Mouse (Mus musculus) kidney, postnatal 0 days (tissue): ENCODE measurements around the gene Mcu. TPM values are rescaled to one million over a fixed set of nuclear protein-coding genes. Genes with fewer than 3 reads are reported as not detected.

Experiments used
- ATAC-seq: fragments of 200-750 bp; cut with Nextera tagmentation; replicated peaks from 2 replicates; pipeline ENCODE4 v1.8.0; 2017; ENCODE audit warnings: low read depth, moderate number of reproducible peaks, moderate TSS enrichment, moderate library complexity; ENCODE audit not compliant: low FRiP score
- DNase-seq: peaks from one replicate; pipeline ENCODE4 v3.0.0-alpha.2; 2016; ENCODE audit warnings: low spot score
- H3K27ac ChIP-seq: fragments of 300-500 bp; sonication (generic); 2 replicates; pipeline ENCODE4 v1.5.1; 2014; ENCODE audit warnings: mild to moderate bottlenecking
- H3K27me3 ChIP-seq: fragments of 300-500 bp; sonication (generic); 2 replicates; pipeline ENCODE4 v1.6.1; 2014; ENCODE audit warnings: low read length, mixed read lengths; ENCODE audit not compliant: insufficient read depth
- H3K36me3 ChIP-seq: fragments of 300-500 bp; sonication (generic); 2 replicates; pipeline ENCODE4 v1.6.1; 2014; ENCODE audit warnings: low read length, mixed read lengths; ENCODE audit not compliant: insufficient read depth
- H3K4me1 ChIP-seq: fragments of 300-500 bp; sonication (generic); replicated peaks from 2 replicates; pipeline ENCODE4 v1.6.1; 2014; ENCODE audit warnings: antibody characterized with exemption, low read length, mixed read lengths; ENCODE audit not compliant: insufficient read depth
- H3K4me2 ChIP-seq: fragments of 300-500 bp; sonication (generic); 2 replicates; pipeline ENCODE4 v1.6.1; 2014; ENCODE audit warnings: mild to moderate bottlenecking, low read length, moderate library complexity, mixed read lengths
- H3K4me3 ChIP-seq: fragments of 300-500 bp; sonication (generic); replicated peaks from 2 replicates; pipeline ENCODE4 v1.5.1; 2014; ENCODE audit warnings: low read depth, low read length
- H3K9ac ChIP-seq: fragments of 300-500 bp; sonication (generic); 2 replicates; pipeline ENCODE4 v1.6.1; 2014; ENCODE audit warnings: low read depth, low read length
- H3K9me3 ChIP-seq: fragments of 300-500 bp; sonication (generic); replicated peaks from 2 replicates; pipeline ENCODE4 v1.6.1; 2016; ENCODE audit warnings: low read length, inconsistent platforms, mixed read lengths
- CTCF ChIP-seq: IDR thresholded peaks from 2 replicates; pipeline ENCODE4 v1.5.1; 2016; ENCODE audit warnings: antibody characterized with exemption, low read depth, mild to moderate bottlenecking, moderate library complexity
- WGBS: fragments of 180-500 bp; shearing (Covaris S2); extraction: QIAGEN DNeasy Blood & Tissue Kit; methylation state at CpG from one replicate; pipeline ENCODE4 v1.1.7; 2014; 5-methylcytosine and 5-hydroxymethylcytosine counted together
- polyA plus RNA-seq: library from polyadenylated mRNA; unstranded; fragments of >200 nt; fragmentation: Nextera tagmentation; extraction: Ambion mirVana; gene quantifications from 2 replicates; pipeline ENCODE4 v1.2.1, GENCODE M21; 2015

The Mcu gene
- polyA plus RNA-seq, 1 experiment from 2014 or later = 36.5 TPM

- peak overlapping the region; percentile 19; the same call in 1 of the 2 replicates for H3K4me2 ChIP-seq
- 21% methylated on average over 12 of the region's 12 CpGs for WGBS
- no peak overlapping the region for H3K4me3 ChIP-seq
These were observed 38.4 kb downstream of the Mcu start for GRCm38 (mm10) chr10:59577871-59578801.

GRCm38 (mm10) chr10:59576305-59576704 is 40.2 kb downstream of the Mcu start:
- Histone ChIP-seq H3K9ac (no peak overlapping the region), H3K4me3 (no peak overlapping the region), H3K27me3 (no peaks in the 10 kb centered on the region), H3K4me2 (no peak overlapping the region), H3K36me3 (no peaks in the 10 kb centered on the region), H3K4me1 (peaks cover 5% of the 10 kb centered on the region; the same call in 1 of the 2 replicates), H3K9me3 (no peaks in the 10 kb centered on the region; the same call in 1 of the 2 replicates), H3K27ac (no peak overlapping the region)
- TF ChIP-seq CTCF = no peak
- WGBS = 35% methylated on average over 5 of the region's 5 CpGs
- ATAC-seq = no peak
- DNase-seq = peak; percentile 64

More at GRCm38 (mm10) chr10:59577871-59578801, 38.4 kb downstream of the Mcu start:
- no peak for TF ChIP-seq CTCF
- no peaks in the 10 kb centered on the region; the same call in 1 of the 2 replicates for H3K9me3 ChIP-seq
- no peaks in the 10 kb centered on the region for H3K36me3 ChIP-seq
- H3K9ac ChIP-seq = peak overlapping the region; percentile 14; the same call in 1 of the 2 replicates
- ATAC-seq (peak; percentile 71; the same call in 1 of the 2 replicates), DNase-seq (peak; percentile 85)
- H3K27ac ChIP-seq = peak overlapping the region; percentile 67
- peaks cover 5% of the 10 kb centered on the region; the same call in 1 of the 2 replicates for H3K4me1 ChIP-seq
- H3K27me3 ChIP-seq = no peaks in the 10 kb centered on the region

- whole genome bisulfite sequencing = 72% methylated on average over 5 of the region's 5 CpGs
- Histone ChIP-seq H3K27me3 (no peaks in the 10 kb centered on the region), H3K27ac (no peak overlapping the region), H3K4me2 (no peak overlapping the region), H3K9ac (no peak overlapping the region), H3K4me3 (no peak overlapping the region), H3K36me3 (no peaks in the 10 kb centered on the region), H3K4me1 (0 out of 2 replicates have a peak, but pooled peaks cover 7% of the 10 kb centered on the region), H3K9me3 (no peaks in the 10 kb centered on the region; the same call in 1 of the 2 replicates)
- DNase-seq (no peak), ATAC-seq (no peak)
- no peak for TF ChIP-seq CTCF
These were observed 44.5 kb downstream of the Mcu start for GRCm38 (mm10) chr10:59571964-59572363.

- Histone ChIP-seq H3K4me1 (0 out of 2 replicates have a peak, but pooled peaks cover 10% of the 10 kb centered on the region), H3K36me3 (no peaks in the 10 kb centered on the region), H3K27me3 (no peaks in the 10 kb centered on the region), H3K9me3 (no peaks in the 10 kb centered on the region; the same call in 1 of the 2 replicates), H3K4me2 (no peak overlapping the region), H3K9ac (no peak overlapping the region), H3K27ac (no peak overlapping the region), H3K4me3 (no peak overlapping the region)
- TF ChIP-seq CTCF = no peak
- WGBS = 77% methylated on average over 4 of the region's 4 CpGs
- ATAC-seq (no peak), DNase-seq (no peak)
These were observed 45.2 kb downstream of the Mcu start for GRCm38 (mm10) chr10:59571273-59571672.

GRCm38 (mm10) chr10:59570780-59571179 is 45.7 kb downstream of the Mcu start:
- H3K9ac ChIP-seq = no peak overlapping the region
- no peak overlapping the region for H3K27ac ChIP-seq
- peaks cover 10% of the 10 kb centered on the region; the same call in 1 of the 2 replicates for H3K4me1 ChIP-seq
- no peak overlapping the region for H3K4me3 ChIP-seq
- H3K4me2 ChIP-seq = no peak overlapping the region
- no peaks in the 10 kb centered on the region for H3K36me3 ChIP-seq
- WGBS = 54% methylated on average over 2 of the region's 2 CpGs
- DNase-seq = no peak
- ATAC-seq = no peak
- no peaks in the 10 kb centered on the region for H3K27me3 ChIP-seq
- TF ChIP-seq CTCF = no peak
- H3K9me3 ChIP-seq = no peaks in the 10 kb centered on the region; the same call in 1 of the 2 replicates

GRCm38 (mm10) chr10:59570360-59570759 is 46.1 kb downstream of the Mcu start:
- Histone ChIP-seq H3K9ac (no peak overlapping the region), H3K4me1 (peaks cover 10% of the 10 kb centered on the region; the same call in 1 of the 2 replicates), H3K4me2 (no peak overlapping the region), H3K36me3 (no peaks in the 10 kb centered on the region), H3K27me3 (no peaks in the 10 kb centered on the region), H3K4me3 (no peak overlapping the region), H3K27ac (no peak overlapping the region), H3K9me3 (no peaks in the 10 kb centered on the region; the same call in 1 of the 2 replicates)
- ATAC-seq = no peak
- DNase-seq = peak; percentile 46
- WGBS = 56% methylated on average over 6 of the region's 6 CpGs
- TF ChIP-seq CTCF = no peak
